In the genomic region with DNA sequence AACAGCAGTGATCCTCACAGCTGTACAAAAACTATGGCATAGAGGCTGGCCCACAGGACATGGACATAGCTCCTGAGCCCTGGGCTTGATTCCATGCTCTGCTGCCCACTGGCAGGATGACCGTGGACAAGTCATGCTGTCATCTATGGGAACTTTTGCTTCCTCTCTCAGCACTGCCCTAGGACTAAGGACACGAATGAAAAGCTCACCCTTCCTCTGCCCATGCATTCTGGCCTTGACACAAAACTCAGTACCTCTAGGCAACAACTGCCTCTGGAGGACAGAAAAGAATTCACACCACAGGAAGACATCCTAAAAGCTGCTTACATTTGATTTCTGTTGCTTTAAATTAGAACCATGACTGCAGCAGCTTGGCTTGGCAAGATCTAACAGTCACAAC, we compare ENCODE assay signal across 12 mouse cellular contexts. TPM values are rescaled to one million over a fixed set of nuclear protein-coding genes. Genes with fewer than 3 reads are reported as not detected.
DNase-seq lines count a peak whose midpoint lies in the region; ATAC-seq lines count a peak whose summit lies in the region.
"Had no signal": no experiment of that assay in that cellular context is flagged by ENCODE, and none has a peak within 500 bp of the region (broad histone marks: within the 10 kb centered on the region; RNA-seq: fewer than 3 reads in every experiment).

No protein-coding gene starts in this region.

- ATAC-seq in heart, embryonic 13.5 days (ENCODE audit: extremely low read depth, insufficient number of reproducible peaks, low FRiP score, low TSS enrichment): no peak
- no peak for ATAC-seq in liver, embryonic 15.5 days (ENCODE audit: insufficient read depth)
- no peak for ATAC-seq in liver, embryonic 12.5 days
- ATAC-seq: CD4-positive, CD25-positive, alpha-beta regulatory T cell, adult 4 months; forebrain, embryonic 15.5 days had no signal

- H3K79me2 ChIP-seq in macrophage (ENCODE audit: inconsistent target): no peaks in the 10 kb centered on the region

- no peak overlapping the region for H3K4me2 ChIP-seq in heart, embryonic 13.5 days
- H3K4me2 ChIP-seq in liver, embryonic 15.5 days: no peak overlapping the region
- H3K4me2 ChIP-seq in liver, embryonic 12.5 days: no peak overlapping the region
- H3K4me2 ChIP-seq: forebrain, embryonic 15.5 days; limb, embryonic 15.5 days had no signal

- peaks cover 40% of the 10 kb centered on the region for H3K36me3 ChIP-seq in heart, embryonic 13.5 days
- H3K36me3 ChIP-seq in liver, embryonic 15.5 days (replicated peaks): peaks cover 51% of the 10 kb centered on the region
- peaks cover 97% of the 10 kb centered on the region for H3K36me3 ChIP-seq in liver, embryonic 12.5 days
- no peaks in the 10 kb centered on the region for H3K36me3 ChIP-seq in macrophage (ENCODE audit: inconsistent target)
- H3K36me3 ChIP-seq: forebrain, embryonic 15.5 days had no signal

- peak overlapping the region; percentile 43 for H3K27ac ChIP-seq in heart, embryonic 13.5 days (replicated peaks)
- peak overlapping the region; percentile 48 for H3K27ac ChIP-seq in liver, embryonic 15.5 days (replicated peaks)
- H3K27ac ChIP-seq in liver, embryonic 12.5 days: no peak overlapping the region
- peak overlapping the region; percentile 50 for H3K27ac ChIP-seq in brown adipose tissue, adult 24 weeks (replicated peaks; ENCODE audit: low read depth, low read length)
- peak overlapping the region; percentile 75 for H3K27ac ChIP-seq in macrophage
- H3K27ac ChIP-seq: forebrain, embryonic 15.5 days; heart, embryonic 10.5 days had no signal

- no peak for DNase-seq in heart, adult 18-20 months
- DNase-seq in thymus, adult 18-20 months: no peak
- no peak for DNase-seq in right cerebral cortex, adult 18-20 months

- H3K9ac ChIP-seq in heart, embryonic 13.5 days: no peak overlapping the region
- no peak overlapping the region for H3K9ac ChIP-seq in liver, embryonic 15.5 days
- no peak overlapping the region for H3K9ac ChIP-seq in liver, embryonic 12.5 days
- H3K9ac ChIP-seq: forebrain, embryonic 15.5 days; limb, embryonic 15.5 days had no signal

- no peak overlapping the region for H3K4me3 ChIP-seq in heart, embryonic 13.5 days
- no peak overlapping the region for H3K4me3 ChIP-seq in liver, embryonic 15.5 days (replicated peaks)
- no peak overlapping the region for H3K4me3 ChIP-seq in liver, embryonic 12.5 days
- H3K4me3 ChIP-seq in brown adipose tissue, adult 24 weeks (ENCODE audit: insufficient read depth, low read depth, low read length): no peak overlapping the region
- no peak overlapping the region for H3K4me3 ChIP-seq in macrophage (ENCODE audit: inconsistent target)
- H3K4me3 ChIP-seq: forebrain, embryonic 15.5 days; heart, embryonic 10.5 days; limb, embryonic 15.5 days had no signal

- H3K4me1 ChIP-seq in heart, embryonic 13.5 days: peaks cover 23% of the 10 kb centered on the region
- H3K4me1 ChIP-seq in liver, embryonic 15.5 days (replicated peaks): peaks cover 25% of the 10 kb centered on the region; the same call in 1 of the 2 replicates
- H3K4me1 ChIP-seq in liver, embryonic 12.5 days: peaks cover 35% of the 10 kb centered on the region
- peaks cover 27% of the 10 kb centered on the region for H3K4me1 ChIP-seq in brown adipose tissue, adult 24 weeks (ENCODE audit: control insufficient read depth, insufficient read depth, insufficient read length, low read length)
- H3K4me1 ChIP-seq: limb, embryonic 15.5 days had no signal

- no peaks in the 10 kb centered on the region for H3K9me3 ChIP-seq in heart, embryonic 13.5 days
- no peaks in the 10 kb centered on the region for H3K9me3 ChIP-seq in liver, embryonic 15.5 days (replicated peaks)
- no peaks in the 10 kb centered on the region for H3K9me3 ChIP-seq in liver, embryonic 12.5 days (replicated peaks)
- H3K9me3 ChIP-seq: forebrain, embryonic 15.5 days; heart, embryonic 10.5 days; limb, embryonic 15.5 days had no signal

- 90% methylated on average over 2 of the region's 2 CpGs for WGBS in heart, embryonic 13.5 days
- WGBS in liver, embryonic 15.5 days (ENCODE audit: insufficient replicate concordance): 65% methylated on average over 2 of the region's 2 CpGs
- WGBS in liver, embryonic 12.5 days (ENCODE audit: insufficient replicate concordance): 59% methylated on average over 2 of the region's 2 CpGs
- 24% methylated on average over 2 of the region's 2 CpGs for WGBS in macrophage (ENCODE audit: missing documents)

- no peaks in the 10 kb centered on the region for H3K27me3 ChIP-seq in heart, embryonic 13.5 days (replicated peaks)
- H3K27me3 ChIP-seq in liver, embryonic 15.5 days: no peaks in the 10 kb centered on the region
- no peaks in the 10 kb centered on the region for H3K27me3 ChIP-seq in liver, embryonic 12.5 days (replicated peaks)
- H3K27me3 ChIP-seq: forebrain, embryonic 15.5 days; limb, embryonic 15.5 days had no signal

RNA-seq across cellular contexts. Expression of a gene that starts 32.5 kb away (rescaled TPM):
- 8.2 TPM in 2 replicates for polyA plus RNA-seq in heart, embryonic 13.5 days (2015; fragmentation: Nextera tagmentation; extraction: Ambion mirVana)
- 1 to 10 TPM; 1.5 to 1.8 TPM for total RNA-seq in heart, adult 18-20 months (2021)
- polyA plus RNA-seq in liver, embryonic 15.5 days (2015; fragmentation: Nextera tagmentation; extraction: Ambion mirVana): 1.9 and 2.0 TPM in 2 replicates
- polyA plus RNA-seq in liver, embryonic 12.5 days (2016; fragmentation: Nextera tagmentation; extraction: Ambion mirVana): 0.69 and 1.1 TPM in 2 replicates
- polyA plus RNA-seq in brown adipose tissue, adult 24 weeks (2012; ENCODE audit: insufficient read depth, insufficient read length, missing spikeins): 0.63 TPM in 1 of 2 replicates, not detected in the other
- total RNA-seq in macrophage (2018; cell fraction: chromatin; rRNA removed): 1 to 10 TPM in 7 of 26 experiments, under 1 TPM in 18, not detected in 1; 0.25 to 3.0 (median 0.66) TPM
- 1 to 10 TPM in 11 of 26 experiments, under 1 TPM in 6, not detected in 9; 0.03 to 5.3 (median 1.4) TPM for total RNA-seq in macrophage (2018; cell fraction: cytosol; rRNA removed)
- total RNA-seq in macrophage (2018; cell fraction: nucleus; rRNA removed): 1 to 10 TPM in 16 of 26 experiments, under 1 TPM in 9, not detected in 1; 0.18 to 8.3 (median 1.3) TPM
- 0.07 TPM in 1 of 3 replicates, not detected in the others for polyA plus RNA-seq in macrophage (2018)
